Mouse (Mus musculus) myocyte (in vitro differentiated cells): ENCODE data around the gene Heatr1. TPM values are rescaled to one million over a fixed set of nuclear protein-coding genes. Genes with fewer than 3 reads are reported as not detected.

Experiments
- H3K27me3 ChIP-seq: one replicate; pipeline ENCODE4 v1.6.1; 2011; ENCODE audit not compliant: control insufficient read depth, insufficient read depth, insufficient read length
- H3K36me3 ChIP-seq: one replicate; pipeline ENCODE4 v1.6.1; 2011; ENCODE audit not compliant: control insufficient read depth, insufficient read depth
- H3K4me2 ChIP-seq: one replicate; pipeline ENCODE4 v1.6.1; 2011; ENCODE audit warnings: low read depth, control low read depth
- H3K4me3 ChIP-seq: one replicate; pipeline ENCODE4 v1.5.1; 2011; ENCODE audit warnings: mild to moderate bottlenecking, control low read depth, moderate library complexity
- H3K79me2 ChIP-seq: one replicate; pipeline ENCODE4 v1.6.1; 2011; ENCODE audit not compliant: control insufficient read depth, insufficient read depth
- H3ac ChIP-seq: one replicate; pipeline ENCODE4 v1.6.1; 2011; ENCODE audit not compliant: control insufficient read depth, insufficient read length
- CEBPB ChIP-seq: IDR thresholded peaks from 2 replicates; pipeline ENCODE4 v1.6.1; 2011; ENCODE audit warnings: mild to moderate bottlenecking, moderate library complexity; ENCODE audit not compliant: poor library complexity, insufficient read depth, severe bottlenecking
- E2F4 ChIP-seq: IDR thresholded peaks from one replicate; pipeline ENCODE4 v1.6.1; 2011; ENCODE audit warnings: mild to moderate bottlenecking, control low read depth, moderate library complexity; ENCODE audit not compliant: insufficient read depth
- MAX ChIP-seq: IDR thresholded peaks from one replicate; pipeline ENCODE4 v1.6.1; 2011; ENCODE audit warnings: low read depth, mild to moderate bottlenecking, control low read depth
- MYOD1 ChIP-seq, 3 experiments: IDR thresholded peaks; one replicate each; pipeline ENCODE4 v1.6.1; 2011; ENCODE audit warnings: control low read depth in 2 of 3, low read depth in 2 of 3, mild to moderate bottlenecking in 2 of 3, moderate library complexity in 1 of 3; ENCODE audit not compliant: insufficient read length in 2 of 3, control insufficient read depth in 1 of 3
- MYOG ChIP-seq, 3 experiments: IDR thresholded peaks; one replicate each; pipeline ENCODE4 v1.6.1; 2011; ENCODE audit warnings: control low read depth in 2 of 3, low read depth in 2 of 3, mild to moderate bottlenecking in 2 of 3; ENCODE audit not compliant: insufficient read length in 2 of 3, control insufficient read depth in 1 of 3, insufficient read depth in 1 of 3
- POLR2A ChIP-seq: IDR thresholded peaks from one replicate; pipeline ENCODE4 v1.6.1; 2011; ENCODE audit warnings: low read depth, mild to moderate bottlenecking, control low read depth, moderate library complexity; ENCODE audit not compliant: insufficient read length
- POLR2AphosphoS2 ChIP-seq: IDR thresholded peaks from one replicate; pipeline ENCODE4 v1.6.1; 2011; ENCODE audit warnings: low read depth, control low read depth; ENCODE audit not compliant: insufficient read length
- REST ChIP-seq: IDR thresholded peaks from one replicate; pipeline ENCODE4 v1.6.1; 2011; ENCODE audit warnings: mild to moderate bottlenecking, control low read depth, moderate library complexity; ENCODE audit not compliant: insufficient read depth, insufficient read length
- SRF ChIP-seq: IDR thresholded peaks from one replicate; pipeline ENCODE4 v1.6.1; 2011; ENCODE audit warnings: low read depth; ENCODE audit not compliant: control insufficient read depth, insufficient read length
- TCF12 ChIP-seq: IDR thresholded peaks from one replicate; pipeline ENCODE4 v1.6.1; 2011; ENCODE audit warnings: mild to moderate bottlenecking, control low read depth; ENCODE audit not compliant: poor library complexity, insufficient read depth, severe bottlenecking
- TCF3 ChIP-seq: IDR thresholded peaks from one replicate; pipeline ENCODE4 v1.6.1; 2011; ENCODE audit warnings: low read depth, control low read depth; ENCODE audit not compliant: insufficient read length
- USF1 ChIP-seq: IDR thresholded peaks from one replicate; pipeline ENCODE4 v1.6.1; 2011; ENCODE audit warnings: low read depth, mild to moderate bottlenecking, control low read depth, moderate library complexity
- polyA plus RNA-seq: library from polyadenylated mRNA; unstranded; fragments of >200 nt; fragmentation: generic; extraction: Trizol; gene quantifications from one replicate; pipeline ENCODE4 v1.2.1, GENCODE M21; 2012; ENCODE audit warnings: missing spikeins

The Heatr1 gene
- polyA plus RNA-seq, 1 experiment = 23.6 TPM

- TF ChIP-seq POLR2AphosphoS2 (no peak), REST (no peak), MYOD1 (IDR thresholded peaks at IDR 0.05; ENCODE audit: control insufficient read depth in 1 of 3, insufficient read length in 2 of 3, low read depth in 2 of 3) (no peak), TCF3 (no peak), TCF12 (no peak), POLR2A (no peak), E2F4 (no peak), MYOG (IDR thresholded peaks at IDR 0.05; ENCODE audit: control insufficient read depth in 1 of 3, insufficient read depth in 1 of 3, insufficient read length in 2 of 3, low read depth in 2 of 3) (peak in 1 of 3 experiments; percentile 41), CEBPB (no peak)
- Histone ChIP-seq H3K79me2 (no peaks in the 10 kb centered on the region), H3K36me3 (no peaks in the 10 kb centered on the region), H3K4me3 (no peak overlapping the region), H3K4me2 (no peak overlapping the region), H3ac (no peak overlapping the region), H3K27me3 (no peaks in the 10 kb centered on the region)
These were observed 33.3 kb upstream of the Heatr1 start for GRCm38 (mm10) chr13:12361486-12361885.

GRCm38 (mm10) chr13:12369041-12369621 is 25.7 kb upstream of the Heatr1 start:
- Histone ChIP-seq H3K79me2 (no peaks in the 10 kb centered on the region), H3K27me3 (no peaks in the 10 kb centered on the region), H3ac (no peak overlapping the region), H3K36me3 (no peaks in the 10 kb centered on the region), H3K4me2 (peak overlapping the region; percentile 65), H3K4me3 (no peak overlapping the region)
- TF ChIP-seq REST = no peak
- TF ChIP-seq CEBPB = no peak
- TF ChIP-seq MYOD1 (IDR thresholded peaks at IDR 0.05; ENCODE audit: control insufficient read depth in 1 of 3, insufficient read length in 2 of 3, low read depth in 2 of 3) = peak in 2 of 3 experiments; percentile 48 to 78
- no peak for TF ChIP-seq POLR2AphosphoS2
- TF ChIP-seq MYOG (IDR thresholded peaks at IDR 0.05; ENCODE audit: control insufficient read depth in 1 of 3, insufficient read depth in 1 of 3, insufficient read length in 2 of 3, low read depth in 2 of 3) = peak; percentile 61 to 87 (median 81)

GRCm38 (mm10) chr13:12369930-12370329 is 24.9 kb upstream of the Heatr1 start:
- no peak overlapping the region for H3K4me3 ChIP-seq
- no peaks in the 10 kb centered on the region for H3K36me3 ChIP-seq
- peak overlapping the region; percentile 65 for H3K4me2 ChIP-seq
- no peaks in the 10 kb centered on the region for H3K79me2 ChIP-seq
- no peak overlapping the region for H3ac ChIP-seq
- H3K27me3 ChIP-seq = no peaks in the 10 kb centered on the region
- peak; percentile 50 for TF ChIP-seq USF1
- TF ChIP-seq SRF = no peak

- no peak overlapping the region for H3K4me3 ChIP-seq
- no peak overlapping the region for H3ac ChIP-seq
- H3K36me3 ChIP-seq = no peaks in the 10 kb centered on the region
- H3K27me3 ChIP-seq = no peaks in the 10 kb centered on the region
- H3K4me2 ChIP-seq = no peak overlapping the region
- no peaks in the 10 kb centered on the region for H3K79me2 ChIP-seq
- TF ChIP-seq TCF12 (no peak), POLR2AphosphoS2 (no peak), MYOD1 (IDR thresholded peaks at IDR 0.05; ENCODE audit: control insufficient read depth in 1 of 3, insufficient read length in 2 of 3, low read depth in 2 of 3) (no peak), USF1 (no peak), E2F4 (no peak), CEBPB (no peak), MYOG (IDR thresholded peaks at IDR 0.05; ENCODE audit: control insufficient read depth in 1 of 3, insufficient read depth in 1 of 3, insufficient read length in 2 of 3, low read depth in 2 of 3) (no peak), SRF (no peak), POLR2A (no peak), TCF3 (no peak), REST (no peak)
These were observed 22.1 kb upstream of the Heatr1 start for GRCm38 (mm10) chr13:12372755-12373154.

GRCm38 (mm10) chr13:12376778-12377177 is 18.0 kb upstream of the Heatr1 start:
- Histone ChIP-seq H3K27me3 (no peaks in the 10 kb centered on the region), H3ac (no peak overlapping the region), H3K4me3 (no peak overlapping the region), H3K4me2 (no peak overlapping the region), H3K79me2 (no peaks in the 10 kb centered on the region), H3K36me3 (no peaks in the 10 kb centered on the region)
- TF ChIP-seq POLR2A (no peak), MYOG (IDR thresholded peaks at IDR 0.05; ENCODE audit: control insufficient read depth in 1 of 3, insufficient read depth in 1 of 3, insufficient read length in 2 of 3, low read depth in 2 of 3) (peak in 2 of 3 experiments; percentile 54 to 61), MYOD1 (IDR thresholded peaks at IDR 0.05; ENCODE audit: control insufficient read depth in 1 of 3, insufficient read length in 2 of 3, low read depth in 2 of 3) (peak in 2 of 3 experiments; percentile 48 to 80), E2F4 (no peak), POLR2AphosphoS2 (no peak), MAX (no peak)
